Mouse (Mus musculus): ENCODE measurements around the gene Ccrl2. TPM values are rescaled to one million over a fixed set of nuclear protein-coding genes. Genes with fewer than 3 reads are reported as not detected.

The Ccrl2 gene
- total and polyA plus RNA-seq, 3 experiments: 5.3 to 13.0 (median 9.0) TPM

DNA sequence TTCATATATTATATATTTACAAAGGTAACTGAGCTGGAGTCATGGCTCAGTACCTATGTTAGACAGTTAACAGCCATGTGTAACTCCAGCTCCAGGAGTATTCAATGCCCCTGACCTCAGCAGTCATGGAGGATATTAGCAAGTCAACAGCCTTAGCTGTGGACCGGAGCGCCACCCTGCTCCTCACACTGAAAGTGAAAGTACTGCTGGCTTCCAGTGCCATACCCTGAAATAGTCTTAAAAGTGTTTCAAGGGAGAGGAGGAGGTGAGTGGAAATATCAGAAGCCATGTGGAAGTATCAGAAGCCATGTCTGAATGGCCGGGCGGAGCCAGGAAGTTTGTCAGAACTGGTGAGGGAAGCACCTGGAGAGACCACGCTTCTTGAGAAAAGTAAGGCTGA, 10.1 kb downstream of the Ccrl2 start:
- H3K4me1 ChIP-seq (ENCODE audit: control insufficient read depth in 1 of 2, insufficient read depth in 2 of 2): peaks cover 0 to 18% of the 10 kb centered on the region in 2 experiments
- in situ Hi-C loops (cut with MboI; ENCODE audit: low pct_ligation_motif_present, low pct_unique_long_range_greater_than_20kb, low sequenced_read_pairs): no loop called here
- dilution Hi-C loops (cut with MboI; ENCODE audit: extremely low pct_ligation_motif_present, extremely low pct_unique_long_range_greater_than_20kb, low sequenced_read_pairs): no loop called here
- H3K79me2 ChIP-seq (replicated peaks; ENCODE audit: control insufficient read depth, extremely low read depth, insufficient read depth, poor library complexity, severe bottlenecking): no peaks in the 10 kb centered on the region
- no peak for DNase-seq (ENCODE audit: extremely low read depth)
- no peak overlapping the region for H3K4me2 ChIP-seq (ENCODE audit: insufficient read depth, low read depth, poor library complexity, severe bottlenecking)
- H3K27me3 ChIP-seq (replicated peaks): no peaks in the 10 kb centered on the region
- H3K9ac ChIP-seq (ENCODE audit: insufficient read depth, low read depth): no peak overlapping the region
- H3K36me3 ChIP-seq (replicated peaks in 1 of 2; ENCODE audit: control insufficient read depth in 1 of 2, insufficient read depth in 1 of 2, low read length in 1 of 2): no peaks in the 10 kb centered on the region
- no peaks in the 10 kb centered on the region for H3K9me3 ChIP-seq (replicated peaks; ENCODE audit: low read length)
- TF ChIP-seq ZC3H11A (IDR thresholded peaks at IDR 0.05; ENCODE audit: low read depth, low read length) (no peak), ETS1 (conservative IDR thresholded peaks at IDR 0.05; ENCODE audit: low read depth, low read length) (no peak), MYC (IDR thresholded peaks at IDR 0.05; ENCODE audit: low read depth, low read length) (no peak), RAD21 (IDR thresholded peaks at IDR 0.05; ENCODE audit: low read depth, low read length) (no peak; the same call in 1 of the 2 replicates), CHD2 (IDR thresholded peaks at IDR 0.05; ENCODE audit: low read length) (no peak), ELF1 (IDR thresholded peaks at IDR 0.05; ENCODE audit: low read depth, low read length) (no peak), JUND (conservative IDR thresholded peaks at IDR 0.05; ENCODE audit: low read depth, low read length) (no peak), MEF2A (IDR thresholded peaks at IDR 0.05; ENCODE audit: borderline replicate concordance, low read depth, low read length) (no peak)
- no peak overlapping the region for H3K27ac ChIP-seq (ENCODE audit: insufficient read depth, low read depth)
- H3K4me3 ChIP-seq (replicated peaks in 1 of 3; ENCODE audit: low read depth in 2 of 3, low read length in 2 of 3, poor library complexity in 1 of 3): no peak overlapping the region

DNA sequence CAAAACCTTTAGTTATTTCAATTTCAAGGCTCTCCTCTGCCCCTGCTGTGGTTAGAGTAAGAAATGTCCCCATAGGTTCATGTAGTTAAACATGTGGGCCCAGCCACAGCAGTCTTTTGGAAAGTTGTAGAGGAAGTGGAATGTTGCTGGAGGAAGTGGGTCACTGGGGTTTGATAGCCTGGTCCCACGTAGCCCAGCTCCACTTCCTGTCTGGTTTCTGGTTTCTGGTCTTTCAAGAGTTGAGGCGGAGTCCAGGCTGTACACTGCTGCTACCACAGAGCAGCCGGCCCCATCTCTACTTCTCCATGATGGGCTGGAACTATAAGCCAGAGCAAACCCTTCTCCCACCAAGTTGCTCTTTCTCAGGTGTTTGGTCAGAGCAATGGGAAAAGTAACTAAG, 11.1 kb downstream of the Ccrl2 start:
- Histone ChIP-seq H3K79me2 (replicated peaks; ENCODE audit: control insufficient read depth, extremely low read depth, insufficient read depth, poor library complexity, severe bottlenecking) (no peaks in the 10 kb centered on the region), H3K4me2 (ENCODE audit: insufficient read depth, low read depth, poor library complexity, severe bottlenecking) (no peak overlapping the region), H3K27me3 (replicated peaks) (no peaks in the 10 kb centered on the region), H3K4me1 (ENCODE audit: control insufficient read depth in 1 of 2, insufficient read depth in 2 of 2) (peaks cover 0 to 18% of the 10 kb centered on the region in 2 experiments), H3K36me3 (replicated peaks in 1 of 2; ENCODE audit: control insufficient read depth in 1 of 2, insufficient read depth in 1 of 2, low read length in 1 of 2) (no peaks in the 10 kb centered on the region), H3K27ac (ENCODE audit: insufficient read depth, low read depth) (no peak overlapping the region), H3K9ac (ENCODE audit: insufficient read depth, low read depth) (no peak overlapping the region), H3K4me3 (replicated peaks in 1 of 3; ENCODE audit: low read depth in 2 of 3, low read length in 2 of 3, poor library complexity in 1 of 3) (no peak overlapping the region), H3K9me3 (replicated peaks; ENCODE audit: low read length) (no peaks in the 10 kb centered on the region)
- TF ChIP-seq ELF1 (IDR thresholded peaks at IDR 0.05; ENCODE audit: low read depth, low read length) (peak; percentile 51; the same call in 1 of the 2 replicates), RCOR1 (conservative IDR thresholded peaks at IDR 0.05; ENCODE audit: low read depth, low read length) (no peak), NELFE (IDR thresholded peaks at IDR 0.05; ENCODE audit: low read depth, low read length) (no peak), MXI1 (IDR thresholded peaks at IDR 0.05; ENCODE audit: low read depth, low read length) (no peak), IRF4 (IDR thresholded peaks at IDR 0.05; ENCODE audit: low read depth, low read length) (0 out of 2 replicates have a peak, but pooled peaks have one; percentile 14)
- dilution Hi-C loops (cut with MboI; ENCODE audit: extremely low pct_ligation_motif_present, extremely low pct_unique_long_range_greater_than_20kb, low sequenced_read_pairs) (no loop called here), in situ Hi-C loops (cut with MboI; ENCODE audit: low pct_ligation_motif_present, low pct_unique_long_range_greater_than_20kb, low sequenced_read_pairs) (no loop called here)
- DNase-seq (ENCODE audit: extremely low read depth): peak; percentile 55

DNA sequence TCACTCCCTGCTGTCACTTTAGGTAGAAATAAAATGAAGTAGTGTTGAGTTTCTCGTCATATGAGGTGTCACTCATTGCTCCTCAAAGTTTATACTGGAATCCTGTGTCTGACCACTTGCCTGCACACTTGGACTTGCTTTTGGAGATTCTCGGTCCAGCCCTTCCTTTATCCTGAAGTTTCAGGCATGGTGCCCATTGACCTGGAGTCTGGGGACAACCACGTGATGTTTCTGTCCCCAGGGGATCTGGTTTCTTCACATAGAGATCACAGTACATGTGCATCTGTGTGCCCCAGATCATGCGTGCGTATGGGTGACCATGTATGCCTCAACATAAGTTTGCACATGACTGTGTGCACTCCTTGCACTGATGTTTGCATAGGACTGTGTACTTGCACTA, 15.1 kb downstream of the Ccrl2 start:
- H3K27ac ChIP-seq (ENCODE audit: insufficient read depth, low read depth): no peak overlapping the region
- in situ Hi-C loops (cut with MboI; ENCODE audit: low pct_ligation_motif_present, low pct_unique_long_range_greater_than_20kb, low sequenced_read_pairs) (no loop called here), dilution Hi-C loops (cut with MboI; ENCODE audit: extremely low pct_ligation_motif_present, extremely low pct_unique_long_range_greater_than_20kb, low sequenced_read_pairs) (no loop called here)
- no peaks in the 10 kb centered on the region for H3K27me3 ChIP-seq (replicated peaks)
- H3K9me3 ChIP-seq (replicated peaks; ENCODE audit: low read length): no peaks in the 10 kb centered on the region
- no peak overlapping the region for H3K9ac ChIP-seq (ENCODE audit: insufficient read depth, low read depth)
- H3K36me3 ChIP-seq (replicated peaks in 1 of 2; ENCODE audit: control insufficient read depth in 1 of 2, insufficient read depth in 1 of 2, low read length in 1 of 2): no peaks in the 10 kb centered on the region
- no peaks in the 10 kb centered on the region for H3K79me2 ChIP-seq (replicated peaks; ENCODE audit: control insufficient read depth, extremely low read depth, insufficient read depth, poor library complexity, severe bottlenecking)
- peaks cover 0 to 13% of the 10 kb centered on the region in 2 experiments; a peak in 3 of 4 replicates for H3K4me1 ChIP-seq (ENCODE audit: control insufficient read depth in 1 of 2, insufficient read depth in 2 of 2)
- DNase-seq (ENCODE audit: extremely low read depth): no peak
- no peak for TF ChIP-seq ZKSCAN1 (IDR thresholded peaks at IDR 0.05; ENCODE audit: borderline replicate concordance, low read depth, low read length)
- no peak for TF ChIP-seq PAX5 (IDR thresholded peaks at IDR 0.05; ENCODE audit: low read length)
- no peak for TF ChIP-seq MAZ (IDR thresholded peaks at IDR 0.05; ENCODE audit: low read depth, low read length)
- TF ChIP-seq USF1 (IDR thresholded peaks at IDR 0.05; ENCODE audit: low read depth, low read length): no peak
- no peak for TF ChIP-seq MXI1 (IDR thresholded peaks at IDR 0.05; ENCODE audit: low read depth, low read length)
- no peak overlapping the region for H3K4me3 ChIP-seq (replicated peaks in 1 of 3; ENCODE audit: low read depth in 2 of 3, low read length in 2 of 3, poor library complexity in 1 of 3)
- no peak overlapping the region for H3K4me2 ChIP-seq (ENCODE audit: insufficient read depth, low read depth, poor library complexity, severe bottlenecking)
